Mouse (Mus musculus) kidney, embryonic 16.5 days (tissue): ENCODE measurements around the gene Gm11733. TPM values are rescaled to one million over a fixed set of nuclear protein-coding genes. Genes with fewer than 3 reads are reported as not detected.
A peak's percentile ranks its signal among the peaks of the same experiment; 100 is the strongest.
"Not testable (repeated sequence)": the region's sequence is repeated elsewhere in the genome, so short reads cannot be mapped to it uniquely, and the experiment has no call there.

Experiments
- ATAC-seq: fragments of 200-750 bp; cut with Nextera tagmentation; 2 replicates; pipeline ENCODE4 v1.8.0; 2017; ENCODE audit warnings: moderate TSS enrichment; ENCODE audit not compliant: low FRiP score, low TSS enrichment
- H3K27ac ChIP-seq: fragments of 300-500 bp; sonication (generic); 2 replicates; pipeline ENCODE4 v1.5.1; 2014; ENCODE audit warnings: low read length
- H3K27me3 ChIP-seq: fragments of 300-500 bp; sonication (generic); 2 replicates; pipeline ENCODE4 v1.6.1; 2014; ENCODE audit warnings: low read length, control low read depth, mixed read lengths; ENCODE audit not compliant: insufficient read depth
- H3K36me3 ChIP-seq: fragments of 300-500 bp; sonication (generic); 2 replicates; pipeline ENCODE4 v1.6.1; 2014; ENCODE audit warnings: low read length, control low read depth, mixed read lengths; ENCODE audit not compliant: insufficient read depth
- H3K4me1 ChIP-seq: fragments of 300-500 bp; sonication (generic); 2 replicates; pipeline ENCODE4 v1.6.1; 2014; ENCODE audit warnings: low read length, control low read depth, mixed read lengths; ENCODE audit not compliant: insufficient read depth
- H3K4me2 ChIP-seq: fragments of 300-500 bp; sonication (generic); replicated peaks from 2 replicates; pipeline ENCODE4 v1.6.1; 2014; ENCODE audit warnings: low read depth, low read length
- H3K4me3 ChIP-seq: fragments of 300-500 bp; sonication (generic); 2 replicates; pipeline ENCODE4 v1.5.1; 2014; ENCODE audit warnings: mild to moderate bottlenecking, low read length
- H3K9ac ChIP-seq: fragments of 300-500 bp; sonication (generic); replicated peaks from 2 replicates; pipeline ENCODE4 v1.6.1; 2014; ENCODE audit warnings: low read length
- H3K9me3 ChIP-seq: fragments of 300-500 bp; sonication (generic); 2 replicates; pipeline ENCODE4 v1.6.1; 2016; ENCODE audit warnings: low read length, control low read depth
- WGBS: fragments of 180-500 bp; shearing (Covaris S2); extraction: QIAGEN DNeasy Blood & Tissue Kit; methylation state at CpG from one replicate; pipeline ENCODE4 v1.1.7; 2014; 5-methylcytosine and 5-hydroxymethylcytosine counted together
- polyA plus RNA-seq: library from polyadenylated mRNA; unstranded; fragments of >200 nt; fragmentation: Nextera tagmentation; extraction: Ambion mirVana; gene quantifications from 2 replicates; pipeline ENCODE4 v1.2.1, GENCODE M21; 2015

Gm11733 gene
- polyA plus RNA-seq, 1 experiment from 2014 or later, result not detected

DNA sequence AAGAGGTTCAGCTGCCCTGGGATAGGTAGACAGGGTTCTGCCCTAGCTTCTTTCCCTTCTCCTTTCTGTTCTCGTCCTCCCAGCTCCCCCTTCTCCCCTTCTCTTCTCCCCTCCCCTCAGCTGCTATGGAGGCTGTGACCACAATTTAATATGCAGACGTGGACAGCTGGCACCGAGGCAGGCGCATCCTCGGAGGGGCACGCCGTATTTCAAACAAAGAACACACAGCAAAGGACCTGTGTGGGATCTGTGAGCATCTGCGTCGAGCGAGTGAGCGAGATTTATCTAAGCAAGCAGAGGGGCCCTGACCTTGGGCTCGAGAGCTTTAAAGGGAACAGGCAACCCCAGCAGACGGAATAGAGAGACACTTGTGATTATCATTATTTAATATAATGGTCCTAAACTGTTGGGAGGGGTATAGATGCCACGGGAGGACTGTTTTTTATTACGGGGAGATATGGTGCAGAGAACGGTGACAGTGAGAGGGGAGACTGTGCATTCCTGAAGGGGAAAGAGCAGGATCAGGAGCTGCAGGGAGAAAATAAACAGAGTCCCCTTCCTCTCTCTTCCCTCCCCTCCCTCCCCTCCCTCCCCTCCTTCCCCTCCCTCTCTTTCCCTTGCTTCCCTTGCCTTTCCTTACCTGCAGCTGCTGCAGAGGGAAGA lies 21.8 kb upstream of the Gm11733 start:
- H3K4me1 ChIP-seq, result peaks cover 23% of the 10 kb centered on the region
- no peaks in the 10 kb centered on the region for H3K36me3 ChIP-seq
- H3K9ac ChIP-seq, result peak overlapping the region; percentile 31; the same call in 1 of the 2 replicates
- H3K4me2 ChIP-seq, result no peak overlapping the region
- no peak overlapping the region for H3K27ac ChIP-seq
- peak overlapping the region; percentile 6; the same call in 1 of the 2 replicates for H3K4me3 ChIP-seq
- 7% methylated on average over 16 of the region's 16 CpGs for WGBS
- H3K9me3 ChIP-seq, result no peaks in the 10 kb centered on the region
- ATAC-seq, result no peak
- H3K27me3 ChIP-seq, result peaks cover 37% of the 10 kb centered on the region

DNA sequence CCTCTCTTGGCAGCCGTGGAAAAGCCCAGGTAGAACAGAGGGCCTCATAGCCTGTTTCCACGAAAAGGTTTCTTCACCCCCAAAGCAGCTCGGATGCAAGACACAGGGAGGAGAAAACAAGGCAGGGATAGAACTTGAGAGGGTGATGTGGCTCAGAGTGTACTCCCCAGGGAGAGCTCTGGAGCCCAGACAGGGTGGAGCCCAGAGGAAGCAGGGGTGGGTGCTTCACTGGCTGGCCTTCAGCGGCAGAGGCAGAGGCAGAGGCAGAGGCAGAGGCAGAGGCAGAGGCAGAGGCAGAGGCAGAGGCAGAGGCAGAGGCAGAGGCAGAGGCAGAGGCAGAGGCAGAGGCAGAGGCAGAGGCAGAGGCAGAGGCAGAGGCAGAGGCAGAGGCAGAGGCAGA lies 20.8 kb upstream of the Gm11733 start:
- not testable (repeated sequence) for H3K9ac ChIP-seq, H3K4me2 ChIP-seq, H3K9me3 ChIP-seq, H3K36me3 ChIP-seq, ATAC-seq, H3K27ac ChIP-seq, H3K4me3 ChIP-seq
- Histone ChIP-seq H3K4me1 (peaks cover 23% of the 10 kb centered on the region), H3K27me3 (peaks cover 34% of the 10 kb centered on the region)
- 82% methylated on average over 4 of the region's 4 CpGs for WGBS

DNA sequence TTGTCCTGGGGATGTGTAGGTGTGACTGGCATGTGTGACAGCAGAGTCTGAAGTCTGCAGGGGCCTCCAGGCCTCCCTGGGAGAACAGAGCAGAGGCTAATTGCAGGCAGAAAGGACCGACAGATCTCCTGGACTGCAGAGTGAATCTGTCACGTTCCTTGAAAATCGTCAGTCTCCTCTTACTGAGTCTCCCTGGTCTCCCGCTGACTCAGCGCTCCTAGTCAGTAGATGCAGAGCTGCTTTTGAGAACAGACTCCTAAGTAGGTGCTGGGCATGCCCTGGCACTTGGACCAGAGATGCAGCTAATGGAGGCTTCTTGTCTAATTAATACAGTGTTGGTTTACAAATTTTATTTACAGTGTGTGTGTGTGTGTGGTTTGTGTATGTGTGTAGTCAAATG lies 17.9 kb upstream of the Gm11733 start:
- 30% methylated on average over 5 of the region's 5 CpGs for WGBS
- H3K27me3 ChIP-seq, result peaks cover 12% of the 10 kb centered on the region; the same call in 1 of the 2 replicates

DNA sequence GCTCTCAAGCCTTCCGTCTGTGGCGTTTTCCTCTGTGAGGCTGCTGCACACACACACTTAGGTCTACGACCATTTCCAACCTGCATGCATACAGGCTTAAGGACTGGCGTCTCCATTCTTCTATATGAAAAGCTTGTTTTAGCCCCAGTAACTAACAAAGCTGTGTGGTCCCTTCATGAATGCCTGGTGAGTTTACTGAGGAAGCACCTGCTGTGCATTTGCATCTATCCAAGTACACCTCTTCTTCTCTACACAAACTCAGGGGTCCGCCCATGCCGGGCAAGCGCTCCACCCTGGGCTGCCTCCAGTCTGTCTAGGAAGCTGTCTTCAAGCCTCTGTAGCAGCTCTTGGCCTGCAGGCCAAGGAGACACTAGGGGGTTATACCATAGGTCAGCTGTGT lies 17.3 kb upstream of the Gm11733 start:
- no peak overlapping the region for H3K4me3 ChIP-seq
- WGBS, result 90% methylated on average over 7 of the region's 7 CpGs
- no peak overlapping the region for H3K9ac ChIP-seq
- no peaks in the 10 kb centered on the region for H3K9me3 ChIP-seq
- H3K4me2 ChIP-seq, result no peak overlapping the region
- H3K27ac ChIP-seq, result no peak overlapping the region
- H3K36me3 ChIP-seq, result no peaks in the 10 kb centered on the region
- peaks cover 10% of the 10 kb centered on the region; the same call in 1 of the 2 replicates for H3K27me3 ChIP-seq
- ATAC-seq, result no peak
- 0 out of 2 replicates have a peak, but pooled peaks cover 6% of the 10 kb centered on the region for H3K4me1 ChIP-seq

More for the DNA sequence above, 17.9 kb upstream of the Gm11733 start:
- H3K27ac ChIP-seq, result no peak overlapping the region
- no peak overlapping the region for H3K9ac ChIP-seq
- H3K4me2 ChIP-seq, result no peak overlapping the region
- H3K4me1 ChIP-seq, result 0 out of 2 replicates have a peak, but pooled peaks cover 6% of the 10 kb centered on the region
- no peak overlapping the region for H3K4me3 ChIP-seq
- no peaks in the 10 kb centered on the region for H3K36me3 ChIP-seq
- H3K9me3 ChIP-seq, result no peaks in the 10 kb centered on the region
- ATAC-seq, result no peak

DNA sequence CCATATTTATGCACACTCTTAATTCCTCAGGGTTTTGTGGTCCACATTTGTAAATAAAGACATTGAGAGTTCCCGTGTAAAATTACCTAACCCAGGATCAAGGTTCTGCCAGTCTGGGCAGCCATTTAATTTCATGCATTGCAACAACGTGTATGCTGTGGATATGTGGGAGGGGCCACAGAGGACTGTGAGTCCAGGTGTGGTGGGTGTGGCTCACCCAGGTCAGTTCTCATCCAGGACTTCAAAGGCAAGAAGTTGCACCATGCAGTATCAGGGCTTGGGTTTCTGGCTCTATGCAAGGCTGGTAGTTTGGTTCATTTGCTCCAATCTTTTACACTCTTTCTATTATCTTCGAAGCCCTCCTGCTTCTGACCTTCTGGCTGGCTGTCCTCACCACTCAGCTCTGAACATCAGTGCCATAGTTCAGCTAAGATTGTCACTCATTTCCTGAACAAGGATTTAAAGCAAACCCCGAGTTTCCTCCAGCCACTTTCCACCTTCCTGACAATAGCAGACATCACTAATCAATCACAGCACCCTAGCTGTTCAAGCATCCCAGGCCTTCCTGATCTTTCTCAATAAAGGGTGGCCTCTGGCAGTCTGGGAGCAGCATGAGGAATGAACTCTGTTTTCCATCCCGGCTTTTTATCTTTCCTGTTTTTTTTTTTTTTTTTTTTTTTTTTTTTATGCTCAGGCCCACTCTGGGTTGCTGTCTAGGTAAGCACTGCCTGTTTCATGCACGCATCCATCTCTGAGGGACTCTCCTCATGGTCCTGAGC lies 15.4 kb upstream of the Gm11733 start:
- WGBS, result 51% methylated on average over 6 of the region's 6 CpGs
- Histone ChIP-seq H3K9ac (no peak overlapping the region), H3K36me3 (no peaks in the 10 kb centered on the region), H3K27me3 (no peaks in the 10 kb centered on the region), H3K9me3 (no peaks in the 10 kb centered on the region), H3K27ac (no peak overlapping the region), H3K4me3 (no peak overlapping the region), H3K4me2 (no peak overlapping the region), H3K4me1 (no peaks in the 10 kb centered on the region)
- no peak for ATAC-seq

DNA sequence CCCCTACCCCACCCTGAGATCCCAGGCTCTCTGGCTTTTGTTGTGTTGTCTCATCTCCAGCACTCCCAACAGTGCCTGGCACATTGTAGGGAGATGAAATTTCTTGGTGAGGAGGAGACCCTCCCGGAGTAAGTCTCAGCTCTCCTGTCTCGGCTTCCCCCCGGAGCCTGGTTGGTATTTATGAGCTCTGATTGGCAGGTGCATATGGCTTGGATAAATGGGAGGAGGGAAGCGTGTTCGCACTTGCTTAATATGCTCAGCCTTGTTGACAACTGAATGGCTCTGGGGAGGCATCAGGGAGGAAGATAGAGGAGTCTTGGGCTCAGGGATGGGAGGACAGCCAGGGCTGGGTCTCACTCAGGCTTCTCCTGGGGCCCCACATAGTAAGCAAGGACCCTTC lies 14.4 kb upstream of the Gm11733 start:
- no peaks in the 10 kb centered on the region for H3K9me3 ChIP-seq
- ATAC-seq, result no peak
- no peak overlapping the region for H3K4me3 ChIP-seq
- no peak overlapping the region for H3K4me2 ChIP-seq
- no peaks in the 10 kb centered on the region for H3K27me3 ChIP-seq
- no peaks in the 10 kb centered on the region for H3K4me1 ChIP-seq
- H3K36me3 ChIP-seq, result no peaks in the 10 kb centered on the region
- WGBS, result 79% methylated on average over 5 of the region's 5 CpGs
- H3K27ac ChIP-seq, result no peak overlapping the region
- no peak overlapping the region for H3K9ac ChIP-seq

DNA sequence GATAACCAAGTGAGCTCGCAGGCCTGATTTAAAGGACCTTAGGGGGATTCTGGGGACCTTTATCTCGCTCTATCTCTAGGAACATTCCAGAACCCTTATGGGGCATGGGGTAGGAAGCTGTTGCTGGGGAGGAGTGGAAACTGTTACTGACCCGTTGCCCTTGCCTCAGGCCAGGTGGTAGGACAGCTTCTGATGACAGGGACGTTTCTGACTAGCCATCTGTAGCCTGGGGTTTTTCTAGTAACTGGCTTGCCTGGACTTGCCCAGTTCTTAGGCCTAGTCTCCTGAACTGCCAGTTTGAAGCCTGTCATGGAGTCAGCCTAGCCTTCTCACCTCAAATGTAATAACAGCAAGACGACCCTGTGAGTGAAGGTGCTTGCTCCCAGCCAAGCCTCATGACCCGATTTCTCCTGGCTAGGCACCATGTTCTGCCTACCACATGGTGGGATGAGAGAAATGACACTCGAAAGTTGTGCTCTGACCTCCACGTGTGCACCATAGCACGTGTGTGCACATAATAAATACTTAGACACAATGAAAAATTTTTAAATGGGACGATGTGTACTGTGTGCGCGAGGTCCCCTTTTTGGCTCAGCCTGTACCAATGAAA lies 13.5 kb upstream of the Gm11733 start:
- H3K4me3 ChIP-seq, result no peak overlapping the region
- no peaks in the 10 kb centered on the region for H3K4me1 ChIP-seq
- no peak for ATAC-seq
- H3K36me3 ChIP-seq, result no peaks in the 10 kb centered on the region
- no peaks in the 10 kb centered on the region for H3K27me3 ChIP-seq
- H3K27ac ChIP-seq, result no peak overlapping the region
- no peak overlapping the region for H3K9ac ChIP-seq
- whole genome bisulfite sequencing, result 79% methylated on average over 12 of the region's 12 CpGs
- H3K4me2 ChIP-seq, result no peak overlapping the region
- H3K9me3 ChIP-seq, result no peaks in the 10 kb centered on the region

DNA sequence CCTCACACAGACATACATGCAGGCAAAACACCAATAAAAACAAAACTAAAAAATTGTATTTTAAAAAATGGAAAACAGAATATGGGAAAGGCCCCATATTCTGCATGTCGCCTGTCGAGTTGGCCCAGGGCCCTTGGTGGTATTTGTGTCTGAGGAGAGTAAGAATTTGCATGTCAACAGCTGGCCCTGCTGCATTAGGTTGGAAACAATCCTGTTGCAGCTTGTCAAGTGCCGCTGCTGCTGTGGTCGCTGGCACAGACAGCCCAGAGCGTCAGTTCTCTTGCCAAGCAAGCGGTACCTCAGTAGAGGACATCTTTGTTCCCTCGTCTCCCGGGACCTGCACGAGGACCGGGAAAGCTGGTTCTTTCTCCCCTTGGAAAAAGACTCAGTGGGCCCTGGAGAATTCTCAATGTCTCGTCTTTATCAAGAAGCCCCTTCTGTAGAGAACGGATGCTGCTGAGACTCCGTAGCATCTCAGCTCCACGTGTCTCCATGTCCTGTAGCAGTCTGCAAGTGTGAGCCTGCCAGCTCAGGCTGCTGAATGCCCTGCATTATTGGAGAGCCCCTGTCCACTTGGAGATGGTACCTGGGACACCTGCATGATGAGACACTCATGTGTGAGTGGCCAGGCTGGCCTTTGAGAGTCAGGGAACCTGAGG lies 12.4 kb upstream of the Gm11733 start:
- H3K9ac ChIP-seq, result no peak overlapping the region
- H3K4me2 ChIP-seq, result no peak overlapping the region
- H3K4me3 ChIP-seq, result no peak overlapping the region
- 0 out of 2 replicates have a peak, but pooled peaks cover 2% of the 10 kb centered on the region for H3K4me1 ChIP-seq
- H3K36me3 ChIP-seq, result no peaks in the 10 kb centered on the region
- H3K9me3 ChIP-seq, result no peaks in the 10 kb centered on the region
- no peak for ATAC-seq
- H3K27me3 ChIP-seq, result no peaks in the 10 kb centered on the region; the same call in 1 of the 2 replicates
- 70% methylated on average over 14 of the region's 14 CpGs for WGBS
- no peak overlapping the region for H3K27ac ChIP-seq

DNA sequence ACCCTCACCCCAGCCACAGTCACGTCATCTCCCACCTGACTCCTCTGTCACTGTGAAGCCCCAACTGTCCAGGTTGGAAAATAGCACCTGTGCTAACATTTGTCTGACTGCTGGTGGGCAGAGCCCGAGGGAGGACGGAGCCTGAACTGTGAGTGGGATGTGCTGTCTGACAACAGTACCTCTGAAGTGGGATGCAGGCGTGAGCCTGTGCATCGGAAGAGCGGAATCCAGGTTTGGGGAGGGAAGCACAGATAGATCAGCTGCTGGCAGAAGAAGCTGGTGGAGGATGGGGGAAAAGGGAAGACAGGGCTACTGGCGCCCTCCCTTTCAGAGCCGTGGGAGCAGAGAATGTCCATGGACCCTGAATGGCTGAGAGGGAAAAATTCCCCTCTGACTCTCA lies 11.3 kb upstream of the Gm11733 start:
- H3K9me3 ChIP-seq, result 0 out of 2 replicates have a peak, but pooled peaks cover 6% of the 10 kb centered on the region
- H3K4me3 ChIP-seq, result no peak overlapping the region
- H3K9ac ChIP-seq, result no peak overlapping the region
- ATAC-seq, result no peak
- H3K36me3 ChIP-seq, result no peaks in the 10 kb centered on the region
- WGBS, result 56% methylated on average over 8 of the region's 8 CpGs
- H3K4me1 ChIP-seq, result 0 out of 2 replicates have a peak, but pooled peaks cover 2% of the 10 kb centered on the region
- no peak overlapping the region for H3K27ac ChIP-seq
- no peak overlapping the region for H3K4me2 ChIP-seq
- H3K27me3 ChIP-seq, result no peaks in the 10 kb centered on the region; the same call in 1 of the 2 replicates
